Mouse (Mus musculus): ENCODE results near the gene Styk1. TPM values are rescaled to one million over a fixed set of nuclear protein-coding genes. Genes with fewer than 3 reads are reported as not detected.

Gene Styk1
- polyA plus RNA-seq, 1 experiment from 2014 or later: 1.9 TPM

Other genes starting within 250 kb of the Styk1 start
- not detected in 2 replicates for gene Klra2, start 106.2 kb downstream of the Styk1 start, polyA plus RNA-seq (2016; fragmentation: Nextera tagmentation; extraction: Ambion mirVana)
- gene Magohb, start 60.4 kb downstream of the Styk1 start, polyA plus RNA-seq (2016; fragmentation: Nextera tagmentation; extraction: Ambion mirVana): 55.9 and 66.0 TPM in 2 replicates
- gene Ybx3, start 34.9 kb upstream of the Styk1 start, polyA plus RNA-seq (2016; fragmentation: Nextera tagmentation; extraction: Ambion mirVana): 33.9 and 37.6 TPM in 2 replicates
- not detected in 2 replicates for gene 5430401F13Rik, start 132.8 kb upstream of the Styk1 start, polyA plus RNA-seq (2016; fragmentation: Nextera tagmentation; extraction: Ambion mirVana)
- gene Gm6619, start 132.8 kb upstream of the Styk1 start, polyA plus RNA-seq (2016; fragmentation: Nextera tagmentation; extraction: Ambion mirVana): not detected in 2 replicates

Data from limb, embryonic 10.5 days (tissue).